In the genomic region with DNA sequence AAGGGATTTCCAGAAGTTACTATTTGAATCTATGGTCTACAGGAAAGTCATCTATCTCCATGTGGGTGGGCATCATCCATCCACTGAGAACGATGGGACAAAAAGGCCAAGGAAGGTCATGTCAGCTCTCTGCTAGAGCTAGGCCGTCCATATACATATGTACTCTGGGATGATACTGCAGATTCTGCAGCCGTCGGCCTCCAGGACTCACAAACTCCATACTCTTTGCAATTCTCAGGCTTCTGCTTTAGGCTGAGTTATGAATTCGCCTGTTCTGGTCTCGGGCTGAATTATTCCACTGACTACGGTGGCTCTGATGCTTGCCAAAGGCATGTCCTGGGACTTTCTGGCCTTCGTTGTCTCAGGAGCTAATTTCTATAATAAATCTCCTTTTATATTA, we compare ENCODE assay signal across 21 mouse cellular contexts. TPM values are rescaled to one million over a fixed set of nuclear protein-coding genes. Genes with fewer than 3 reads are reported as not detected.
"Had no signal": no experiment of that assay in that cellular context is flagged by ENCODE, and none has a peak within 500 bp of the region (broad histone marks: within the 10 kb centered on the region; RNA-seq: fewer than 3 reads in every experiment).

No protein-coding gene starts in this region.

- H3K27ac ChIP-seq: neural tube, embryonic 15.5 days; stomach, embryonic 15.5 days; stomach, postnatal 0 days had no signal

- H3K4me3 ChIP-seq: neural tube, embryonic 15.5 days; stomach, embryonic 15.5 days had no signal

- H3K9me3 ChIP-seq: neural tube, embryonic 15.5 days; stomach, embryonic 15.5 days had no signal

- DNase-seq: retina, postnatal 1 day; right cerebral cortex, adult 18-20 months; right cerebral cortex, postnatal 14 days; right cerebral cortex, postnatal 25 days; right cerebral cortex, postnatal 4 days; spleen, adult 18-20 months; thymus, adult 18-20 months; thymus, adult 2 months; thymus, postnatal 14 days; thymus, postnatal 25 days; thymus, postnatal 36 days; thymus, postnatal 4 days had no signal

- H3K4me1 ChIP-seq: neural tube, embryonic 15.5 days; stomach, embryonic 15.5 days had no signal

- H3K4me2 ChIP-seq: neural tube, embryonic 15.5 days; stomach, embryonic 15.5 days had no signal

- H3K9ac ChIP-seq: neural tube, embryonic 15.5 days; stomach, embryonic 15.5 days had no signal

- H3K36me3 ChIP-seq: neural tube, embryonic 15.5 days; stomach, embryonic 15.5 days had no signal

- H3K27me3 ChIP-seq: neural tube, embryonic 15.5 days; stomach, embryonic 15.5 days had no signal

RNA-seq across cellular contexts. Expression of a gene that starts 58.1 kb away (rescaled TPM):
- polyA plus RNA-seq: neural tube, embryonic 14.5 days; small intestine, adult 2 months; spleen, adult 2 months; stomach, embryonic 14.5 days; stomach, embryonic 15.5 days; stomach, embryonic 16.5 days; thymus, adult 2 months; thymus, postnatal 0 days had no signal
